Mouse (Mus musculus) gastrocnemius, postnatal 14 days (tissue): ENCODE measurements at regions not wholly inside any gene's neighbourhood (a gene's known extent, or its start where the extent isn't known, plus 50 kb on each side); places are given as distances from the start of the nearest gene placed in this dataset.

Experiments
- DNase-seq: peaks from one replicate; pipeline ENCODE4 v3.0.0; 2021; ENCODE audit warnings: mixed read lengths
- intact Hi-C: fragments of 180-260 bp; cut with DNase I; formaldehyde crosslinking; loops from one replicate; pipeline ENCODE4 v1.15.1; 2025; ENCODE audit warnings: low total_unique reads

DNA sequence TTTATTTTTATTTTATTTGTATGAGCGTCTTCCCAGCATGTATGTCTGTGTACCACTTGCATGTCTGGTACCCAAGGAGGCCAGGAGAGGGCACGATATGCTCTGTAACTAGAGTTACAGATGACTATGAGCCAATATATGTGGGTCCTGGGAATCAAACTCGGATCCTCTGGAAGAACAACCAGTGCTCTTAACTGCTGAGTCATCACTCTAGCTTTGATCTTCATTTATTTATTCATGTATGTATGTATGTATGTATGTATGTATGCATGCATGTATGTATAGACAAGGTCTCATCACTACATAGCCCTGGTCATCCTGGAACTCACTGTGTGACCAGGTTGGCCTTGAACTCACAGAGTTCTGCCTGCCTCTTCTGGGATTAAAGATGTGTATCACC lies 124.9 kb downstream of the Kctd15 start:
- no peak for DNase-seq
- intact Hi-C loops = no loop called here

DNA sequence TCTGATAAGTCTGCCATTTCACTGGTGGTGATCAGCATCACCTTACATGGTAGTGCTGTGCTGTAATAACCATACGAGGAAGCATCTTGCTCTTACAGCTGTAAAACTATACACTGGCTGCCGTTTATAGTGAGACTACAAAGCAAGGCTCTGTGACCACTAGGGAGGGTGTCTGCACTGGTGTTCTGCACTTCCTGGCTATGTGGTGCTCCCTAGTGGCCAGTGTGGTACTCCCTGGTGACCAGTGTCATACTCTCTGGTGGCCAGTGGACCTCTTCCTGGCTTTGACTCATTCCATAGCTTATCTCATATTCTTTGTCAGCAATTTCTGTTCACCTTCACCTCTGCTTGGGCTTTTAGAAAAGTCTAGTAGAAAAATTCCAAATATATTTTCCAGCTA lies 114.7 kb upstream of the Lsm14a start:
- no peak for DNase-seq
- intact Hi-C loops = no loop called here

DNA sequence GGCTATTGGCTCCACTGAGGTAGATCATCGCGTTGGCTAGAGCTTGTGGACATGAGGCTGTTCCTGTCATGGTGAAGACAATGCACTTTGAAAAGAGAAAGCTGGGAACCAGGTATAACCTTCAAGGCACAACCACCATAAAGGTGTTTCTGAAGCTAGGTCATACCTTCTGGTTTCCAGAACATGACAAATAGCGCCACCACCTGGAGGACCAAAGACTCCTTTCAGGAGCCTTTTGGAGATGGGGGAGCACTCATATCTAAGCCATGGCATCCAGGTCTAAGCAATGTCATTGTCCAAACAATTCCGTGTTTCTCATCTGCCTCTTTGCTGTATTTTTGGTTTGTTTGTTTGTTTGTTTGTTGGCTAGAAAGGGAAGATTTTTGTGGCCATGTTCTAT lies 113.7 kb upstream of the Lsm14a start:
- intact Hi-C loops = no loop called here
- no peak for DNase-seq

DNA sequence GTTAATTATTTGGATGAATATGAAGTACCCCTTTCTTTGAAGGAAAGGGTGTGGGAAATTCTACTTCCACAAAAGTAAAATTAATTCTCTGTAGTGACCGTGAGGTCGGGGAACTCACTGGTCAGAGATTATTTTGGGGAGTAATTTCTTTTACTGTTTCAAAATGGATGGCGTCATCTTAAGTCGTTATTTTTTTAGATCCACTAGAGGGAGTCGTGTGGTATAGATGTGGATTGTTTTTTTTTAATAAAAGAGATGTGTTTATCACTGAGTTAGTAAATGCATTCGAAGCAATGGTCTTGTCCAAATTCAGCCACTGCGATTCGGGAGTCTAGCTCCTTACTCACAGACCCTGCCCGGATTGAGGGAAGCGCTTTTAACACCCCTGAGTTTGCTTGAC lies 100.8 kb upstream of the Lsm14a start:
- intact Hi-C loops = no loop called here
- no peak for DNase-seq

DNA sequence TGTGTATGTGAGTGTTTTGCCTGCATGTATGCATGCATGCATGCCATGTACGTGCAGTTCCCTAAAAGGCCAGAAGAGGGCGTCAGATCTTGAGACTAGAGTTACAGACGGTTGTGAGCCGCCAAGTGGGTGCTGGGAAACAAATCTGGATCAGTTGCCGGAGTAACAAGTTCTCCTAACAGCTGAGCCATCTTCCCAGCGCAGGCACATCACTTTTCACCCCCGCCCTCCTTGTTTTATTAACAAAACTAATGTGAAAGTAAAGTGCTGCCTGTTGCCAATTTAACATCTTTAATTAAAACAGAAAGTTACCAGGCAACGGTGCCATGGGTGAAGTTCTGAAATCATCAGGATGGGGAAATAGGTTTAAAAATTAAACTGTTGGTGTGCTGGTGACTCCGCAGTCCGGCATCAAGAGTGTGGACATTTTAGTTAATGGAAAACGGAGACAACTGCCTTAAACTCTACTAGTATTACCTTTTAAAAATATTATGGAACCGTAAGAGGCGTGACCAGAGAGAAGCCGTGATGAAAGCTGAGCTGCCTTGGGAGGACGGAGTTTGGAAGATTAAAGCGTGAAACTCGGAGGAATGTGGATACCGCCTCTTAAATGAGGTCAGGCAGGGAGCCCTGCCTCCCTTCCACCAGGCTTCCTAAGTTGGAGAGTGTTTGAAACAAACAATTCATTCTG lies 91.9 kb upstream of the Lsm14a start:
- no peak for DNase-seq
- intact Hi-C loops = no loop called here

DNA sequence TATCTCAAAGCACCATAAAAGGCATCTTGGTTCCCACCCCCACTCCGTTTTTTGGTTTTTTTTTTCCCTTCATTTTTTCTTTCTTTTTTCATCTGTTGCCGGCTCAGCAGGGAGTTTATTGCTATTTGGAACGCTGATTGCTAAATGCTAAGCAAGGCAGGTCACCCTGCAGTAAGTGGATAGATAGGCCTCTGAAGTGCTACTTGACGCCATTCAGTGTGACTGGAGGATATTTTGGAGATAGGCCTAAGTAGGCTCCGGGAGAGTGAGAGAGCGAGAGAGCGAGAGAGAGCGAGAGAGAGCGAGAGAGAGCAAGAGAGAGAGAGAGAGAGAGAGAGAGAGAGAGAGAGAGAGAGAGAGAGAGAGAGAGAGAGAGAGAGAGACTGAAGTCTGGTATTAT lies 90.3 kb upstream of the Lsm14a start:
- no peak for DNase-seq

DNA sequence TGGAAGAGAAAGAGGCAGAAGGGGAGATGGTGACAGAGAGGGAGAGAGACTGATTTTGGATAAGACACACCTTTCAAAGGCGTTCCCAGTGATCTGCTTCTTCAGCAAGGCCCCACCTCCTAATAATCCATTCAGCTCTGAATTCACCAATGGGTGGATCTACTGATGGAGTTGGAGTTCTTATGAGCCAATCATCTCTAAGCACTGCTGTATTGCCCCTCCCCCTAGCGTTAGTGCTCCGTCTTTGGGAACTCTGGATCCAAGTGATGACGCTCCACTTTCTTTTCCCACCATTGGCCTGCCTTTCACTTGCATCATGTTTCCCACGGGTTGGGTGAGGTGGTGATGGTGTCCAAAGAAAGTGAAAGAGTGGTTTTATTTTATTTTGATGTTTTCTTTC lies 87.7 kb upstream of the Lsm14a start:
- no peak for DNase-seq
- intact Hi-C loops = no loop called here

More for the DNA sequence above, 90.3 kb upstream of the Lsm14a start:
- intact Hi-C loops = no loop called here

DNA sequence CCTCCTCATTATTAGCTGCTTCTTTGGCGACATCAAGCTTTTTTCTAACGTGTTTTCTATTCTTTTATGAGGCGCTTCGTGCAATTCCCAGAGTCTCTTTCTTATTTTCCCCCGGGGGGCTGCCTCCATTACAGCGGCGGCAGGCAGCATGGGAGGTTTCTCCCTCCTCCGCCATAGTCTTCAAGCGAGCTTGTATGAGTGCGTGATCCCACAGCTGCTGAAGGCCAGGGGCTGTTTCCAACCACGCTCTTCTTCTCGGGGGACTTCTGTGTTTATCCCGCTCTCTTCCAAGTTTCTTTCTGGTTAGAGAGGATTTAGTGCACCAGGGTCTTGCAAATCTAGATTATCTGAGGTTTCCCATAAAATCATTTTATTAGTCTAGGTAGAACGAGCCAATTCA lies 77.9 kb upstream of the Lsm14a start:
- intact Hi-C loops = no loop called here
- no peak for DNase-seq

DNA sequence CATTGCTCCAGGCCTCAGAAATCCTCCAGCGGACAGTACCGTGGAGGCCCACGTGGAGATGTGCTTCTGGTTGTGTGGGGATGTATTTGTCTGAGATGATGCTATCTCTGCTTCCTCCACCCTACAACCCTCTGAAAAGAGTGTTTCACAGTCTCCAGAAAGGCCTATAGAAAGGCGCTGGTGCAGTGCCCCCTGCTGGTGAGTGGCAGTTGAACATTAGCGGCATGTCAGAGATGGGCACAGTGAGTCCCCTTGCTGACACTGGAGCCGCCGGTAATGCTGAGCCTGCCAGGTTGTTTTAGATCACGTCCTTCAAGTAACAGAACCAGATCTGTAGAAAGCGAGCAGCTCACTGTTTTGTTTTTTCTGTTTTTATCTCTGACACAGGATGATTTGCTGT lies 69.0 kb upstream of the Lsm14a start:
- DNase-seq = peak; percentile 11
- intact Hi-C loops = no loop called here

DNA sequence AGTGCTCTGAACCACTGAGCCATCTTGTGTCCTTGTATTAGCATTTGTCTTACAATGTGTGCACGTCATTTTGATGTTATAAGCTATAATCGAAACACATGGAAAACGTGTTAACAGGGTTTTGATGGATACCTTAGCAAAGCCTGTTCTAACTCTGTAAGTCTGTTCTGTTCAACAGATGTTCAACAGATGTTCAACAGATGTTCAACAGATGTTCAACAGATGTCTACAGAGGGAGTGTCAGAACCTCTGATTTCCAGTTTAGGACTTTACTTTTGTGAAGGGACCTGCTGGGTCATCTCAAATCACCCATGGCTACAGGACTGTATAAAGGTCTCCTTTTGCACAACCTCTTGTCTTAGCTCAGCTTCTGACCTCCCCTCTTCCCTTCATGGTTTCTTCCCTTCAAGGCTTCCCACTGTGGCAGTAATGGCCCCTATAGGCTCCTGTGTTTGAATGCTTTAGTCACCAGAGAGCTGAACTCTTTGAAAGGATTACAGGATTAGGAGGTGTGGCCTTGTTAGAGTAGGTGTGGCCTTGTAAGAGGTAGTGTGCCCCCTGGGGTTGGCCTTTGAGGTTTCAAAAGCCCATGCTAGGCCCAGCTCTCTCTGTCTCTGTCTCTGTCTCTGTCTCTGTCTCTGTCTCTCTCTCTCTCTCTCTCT lies 66.8 kb upstream of the Lsm14a start:
- no peak for DNase-seq
- intact Hi-C loops = no loop called here

DNA sequence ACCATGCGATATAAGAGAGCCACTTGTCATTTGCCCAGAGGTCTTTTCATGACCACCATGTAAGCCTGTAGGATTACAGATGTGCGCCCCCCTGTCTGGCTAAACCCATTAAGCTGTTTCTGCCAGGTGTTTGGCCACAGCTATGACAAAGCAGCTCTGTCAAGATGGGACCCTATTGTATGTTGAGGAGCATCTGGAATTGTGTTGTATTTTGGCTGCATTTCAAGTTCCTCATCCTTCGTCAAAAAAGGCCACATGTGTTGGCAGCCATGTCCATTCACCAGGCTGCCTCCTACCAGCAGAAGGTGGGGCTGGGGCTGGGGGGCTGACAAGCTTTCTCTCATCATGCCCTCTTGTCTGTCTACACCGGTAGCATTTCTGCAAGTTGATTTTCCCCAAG lies 65.7 kb upstream of the Lsm14a start:
- DNase-seq = no peak
- intact Hi-C loops = no loop called here

DNA sequence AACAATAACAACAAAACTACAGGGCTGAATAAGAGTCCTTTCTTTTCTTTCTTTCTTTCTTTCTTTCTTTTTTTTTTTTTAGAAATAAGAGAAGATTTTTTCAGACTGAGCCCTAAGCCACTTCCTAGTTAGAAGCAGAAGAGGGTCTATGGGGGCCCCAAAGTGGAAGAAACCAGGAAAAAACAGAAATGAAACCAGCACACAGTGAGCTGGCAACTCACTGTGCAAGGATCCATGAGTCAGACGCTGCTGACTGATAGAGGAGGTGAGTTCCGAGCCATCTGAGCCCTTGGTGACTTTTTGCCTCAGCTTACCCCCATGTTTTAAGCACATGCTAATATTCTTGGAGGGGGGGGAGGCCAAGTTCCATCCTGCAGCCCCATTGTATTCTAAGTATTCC lies 55.2 kb upstream of the Lsm14a start:
- DNase-seq = no peak
- intact Hi-C loops = no loop called here

DNA sequence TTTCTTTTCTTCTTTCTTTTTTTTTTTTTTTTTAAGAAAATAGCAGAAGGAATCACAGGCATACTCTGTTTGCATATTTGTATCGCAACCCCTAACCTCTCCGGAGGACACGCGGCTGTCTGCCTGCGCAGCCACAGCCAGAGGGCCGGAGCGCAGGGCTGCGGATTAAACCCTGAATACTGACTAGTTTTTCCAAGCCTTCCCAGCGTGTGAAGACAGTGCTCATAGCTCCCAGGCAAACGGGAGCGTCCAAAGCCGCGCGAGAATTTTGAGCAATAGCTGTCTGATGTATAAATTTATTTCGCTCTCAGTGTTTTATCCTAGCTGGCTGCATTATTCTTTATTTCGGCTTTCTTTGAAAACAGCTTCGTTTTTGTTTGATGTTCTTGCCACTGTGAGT lies 51.1 kb upstream of the Lsm14a start:
- no peak for DNase-seq
- intact Hi-C loops = no loop called here
